Mouse (Mus musculus) myocyte (in vitro differentiated cells): ENCODE data around the gene Mfrp. TPM values are rescaled to one million over a fixed set of nuclear protein-coding genes. Genes with fewer than 3 reads are reported as not detected.
A peak's percentile ranks its signal among the peaks of the same experiment; 100 is the strongest.

Source experiments
- H3K27me3 ChIP-seq: one replicate; pipeline ENCODE4 v1.6.1; 2011; ENCODE audit not compliant: control insufficient read depth, insufficient read depth, insufficient read length
- H3K36me3 ChIP-seq: one replicate; pipeline ENCODE4 v1.6.1; 2011; ENCODE audit not compliant: control insufficient read depth, insufficient read depth
- H3K4me2 ChIP-seq: one replicate; pipeline ENCODE4 v1.6.1; 2011; ENCODE audit warnings: low read depth, control low read depth
- H3K4me3 ChIP-seq: one replicate; pipeline ENCODE4 v1.5.1; 2011; ENCODE audit warnings: mild to moderate bottlenecking, control low read depth, moderate library complexity
- H3K79me2 ChIP-seq: one replicate; pipeline ENCODE4 v1.6.1; 2011; ENCODE audit not compliant: control insufficient read depth, insufficient read depth
- H3ac ChIP-seq: one replicate; pipeline ENCODE4 v1.6.1; 2011; ENCODE audit not compliant: control insufficient read depth, insufficient read length
- CEBPB ChIP-seq: IDR thresholded peaks from 2 replicates; pipeline ENCODE4 v1.6.1; 2011; ENCODE audit warnings: mild to moderate bottlenecking, moderate library complexity; ENCODE audit not compliant: poor library complexity, insufficient read depth, severe bottlenecking
- E2F4 ChIP-seq: IDR thresholded peaks from one replicate; pipeline ENCODE4 v1.6.1; 2011; ENCODE audit warnings: mild to moderate bottlenecking, control low read depth, moderate library complexity; ENCODE audit not compliant: insufficient read depth
- MAX ChIP-seq: IDR thresholded peaks from one replicate; pipeline ENCODE4 v1.6.1; 2011; ENCODE audit warnings: low read depth, mild to moderate bottlenecking, control low read depth
- MYOD1 ChIP-seq, 3 experiments: IDR thresholded peaks; one replicate each; pipeline ENCODE4 v1.6.1; 2011; ENCODE audit warnings: control low read depth in 2 of 3, low read depth in 2 of 3, mild to moderate bottlenecking in 2 of 3, moderate library complexity in 1 of 3; ENCODE audit not compliant: insufficient read length in 2 of 3, control insufficient read depth in 1 of 3
- MYOG ChIP-seq, 3 experiments: IDR thresholded peaks; one replicate each; pipeline ENCODE4 v1.6.1; 2011; ENCODE audit warnings: control low read depth in 2 of 3, low read depth in 2 of 3, mild to moderate bottlenecking in 2 of 3; ENCODE audit not compliant: insufficient read length in 2 of 3, control insufficient read depth in 1 of 3, insufficient read depth in 1 of 3
- POLR2A ChIP-seq: IDR thresholded peaks from one replicate; pipeline ENCODE4 v1.6.1; 2011; ENCODE audit warnings: low read depth, mild to moderate bottlenecking, control low read depth, moderate library complexity; ENCODE audit not compliant: insufficient read length
- POLR2AphosphoS2 ChIP-seq: IDR thresholded peaks from one replicate; pipeline ENCODE4 v1.6.1; 2011; ENCODE audit warnings: low read depth, control low read depth; ENCODE audit not compliant: insufficient read length
- REST ChIP-seq: IDR thresholded peaks from one replicate; pipeline ENCODE4 v1.6.1; 2011; ENCODE audit warnings: mild to moderate bottlenecking, control low read depth, moderate library complexity; ENCODE audit not compliant: insufficient read depth, insufficient read length
- SRF ChIP-seq: IDR thresholded peaks from one replicate; pipeline ENCODE4 v1.6.1; 2011; ENCODE audit warnings: low read depth; ENCODE audit not compliant: control insufficient read depth, insufficient read length
- TCF12 ChIP-seq: IDR thresholded peaks from one replicate; pipeline ENCODE4 v1.6.1; 2011; ENCODE audit warnings: mild to moderate bottlenecking, control low read depth; ENCODE audit not compliant: poor library complexity, insufficient read depth, severe bottlenecking
- TCF3 ChIP-seq: IDR thresholded peaks from one replicate; pipeline ENCODE4 v1.6.1; 2011; ENCODE audit warnings: low read depth, control low read depth; ENCODE audit not compliant: insufficient read length
- USF1 ChIP-seq: IDR thresholded peaks from one replicate; pipeline ENCODE4 v1.6.1; 2011; ENCODE audit warnings: low read depth, mild to moderate bottlenecking, control low read depth, moderate library complexity
- polyA plus RNA-seq: library from polyadenylated mRNA; unstranded; fragments of >200 nt; fragmentation: generic; extraction: Trizol; gene quantifications from one replicate; pipeline ENCODE4 v1.2.1, GENCODE M21; 2012; ENCODE audit warnings: missing spikeins

Mfrp gene
- polyA plus RNA-seq, 1 experiment: 0.01 TPM

- no peak for TF ChIP-seq MAX
- TF ChIP-seq MYOD1 (IDR thresholded peaks at IDR 0.05; ENCODE audit: control insufficient read depth in 1 of 3, insufficient read length in 2 of 3, low read depth in 2 of 3): no peak
- no peak for TF ChIP-seq TCF3
- no peak for TF ChIP-seq E2F4
- TF ChIP-seq REST: no peak
- TF ChIP-seq TCF12: no peak
- TF ChIP-seq MYOG (IDR thresholded peaks at IDR 0.05; ENCODE audit: control insufficient read depth in 1 of 3, insufficient read depth in 1 of 3, insufficient read length in 2 of 3, low read depth in 2 of 3): no peak
- no peak for TF ChIP-seq CEBPB
- no peak for TF ChIP-seq USF1
- no peak for TF ChIP-seq SRF
- TF ChIP-seq POLR2A: no peak
- TF ChIP-seq POLR2AphosphoS2: no peak
- H3ac ChIP-seq: no peak overlapping the region
- H3K79me2 ChIP-seq: no peaks in the 10 kb centered on the region
- H3K4me3 ChIP-seq: no peak overlapping the region
- H3K36me3 ChIP-seq: no peaks in the 10 kb centered on the region
- no peaks in the 10 kb centered on the region for H3K27me3 ChIP-seq
- peak overlapping the region; percentile 84 for H3K4me2 ChIP-seq
These were observed 23.3 kb upstream of the Mfrp start for GRCm38 (mm10) chr9:44078136-44078797.

GRCm38 (mm10) chr9:44078955-44079756 lies 22.4 kb upstream of the Mfrp start:
- Histone ChIP-seq H3K36me3 (no peaks in the 10 kb centered on the region), H3K4me2 (peak overlapping the region; percentile 84), H3K27me3 (no peaks in the 10 kb centered on the region), H3ac (no peak overlapping the region), H3K79me2 (no peaks in the 10 kb centered on the region), H3K4me3 (no peak overlapping the region)
- TF ChIP-seq SRF (no peak), E2F4 (no peak), USF1 (peak; percentile 97), TCF12 (peak; percentile 61), MYOG (IDR thresholded peaks at IDR 0.05; ENCODE audit: control insufficient read depth in 1 of 3, insufficient read depth in 1 of 3, insufficient read length in 2 of 3, low read depth in 2 of 3) (peak; percentile 87 to 93 (median 88)), MYOD1 (IDR thresholded peaks at IDR 0.05; ENCODE audit: control insufficient read depth in 1 of 3, insufficient read length in 2 of 3, low read depth in 2 of 3) (peak in 2 of 3 experiments; percentile 84 to 86), MAX (no peak)

GRCm38 (mm10) chr9:44079997-44080780 lies 21.3 kb upstream of the Mfrp start:
- Histone ChIP-seq H3K36me3 (no peaks in the 10 kb centered on the region), H3K27me3 (no peaks in the 10 kb centered on the region), H3K79me2 (no peaks in the 10 kb centered on the region), H3K4me3 (no peak overlapping the region), H3K4me2 (peak overlapping the region; percentile 34), H3ac (no peak overlapping the region)
- TF ChIP-seq POLR2A (no peak), TCF12 (no peak), E2F4 (no peak), REST (no peak), POLR2AphosphoS2 (no peak), MAX (no peak), MYOG (IDR thresholded peaks at IDR 0.05; ENCODE audit: control insufficient read depth in 1 of 3, insufficient read depth in 1 of 3, insufficient read length in 2 of 3, low read depth in 2 of 3) (no peak), SRF (no peak), USF1 (no peak), CEBPB (no peak), MYOD1 (IDR thresholded peaks at IDR 0.05; ENCODE audit: control insufficient read depth in 1 of 3, insufficient read length in 2 of 3, low read depth in 2 of 3) (no peak), TCF3 (no peak)

- Histone ChIP-seq H3K4me3 (no peak overlapping the region), H3ac (no peak overlapping the region), H3K27me3 (no peaks in the 10 kb centered on the region), H3K4me2 (peak overlapping the region; percentile 34), H3K79me2 (no peaks in the 10 kb centered on the region), H3K36me3 (no peaks in the 10 kb centered on the region)
- TF ChIP-seq TCF3: no peak
- no peak for TF ChIP-seq REST
- TF ChIP-seq USF1: no peak
- TF ChIP-seq POLR2AphosphoS2: no peak
- no peak for TF ChIP-seq MYOG (IDR thresholded peaks at IDR 0.05; ENCODE audit: control insufficient read depth in 1 of 3, insufficient read depth in 1 of 3, insufficient read length in 2 of 3, low read depth in 2 of 3)
- TF ChIP-seq E2F4: no peak
- no peak for TF ChIP-seq TCF12
- TF ChIP-seq SRF: no peak
- TF ChIP-seq MYOD1 (IDR thresholded peaks at IDR 0.05; ENCODE audit: control insufficient read depth in 1 of 3, insufficient read length in 2 of 3, low read depth in 2 of 3): no peak
- TF ChIP-seq MAX: no peak
These were observed 20.6 kb upstream of the Mfrp start for GRCm38 (mm10) chr9:44080953-44081352.
